Mouse (Mus musculus) C2C12 (cell line): ENCODE results near the gene Pcnx.

ENCODE experiments used
- CEBPB ChIP-seq: IDR thresholded peaks from one replicate; pipeline ENCODE4 v1.6.1; 2011; ENCODE audit warnings: low read depth, mild to moderate bottlenecking, control low read depth, moderate library complexity
- CTCF ChIP-seq: IDR thresholded peaks from one replicate; pipeline ENCODE4 v1.5.1; 2011; ENCODE audit not compliant: control insufficient read depth, insufficient read depth, insufficient read length
- FOSL1 ChIP-seq: IDR thresholded peaks from one replicate; pipeline ENCODE4 v1.8.0; 2011; ENCODE audit warnings: mild to moderate bottlenecking, low read length; ENCODE audit not compliant: poor library complexity, insufficient read depth, severe bottlenecking
- MAX ChIP-seq: IDR thresholded peaks from one replicate; pipeline ENCODE4 v1.6.1; 2011; ENCODE audit warnings: mild to moderate bottlenecking, control low read depth
- MYOD1 ChIP-seq: IDR thresholded peaks from one replicate; pipeline ENCODE4 v1.6.1; 2011; ENCODE audit warnings: low read depth; ENCODE audit not compliant: control insufficient read depth, insufficient read length
- USF1 ChIP-seq: IDR thresholded peaks from one replicate; pipeline ENCODE4 v1.6.1; 2011; ENCODE audit warnings: low read depth, mild to moderate bottlenecking, control low read depth, moderate library complexity

GRCm38 (mm10) chr12:81810417-81810816 lies 49.4 kb upstream of the Pcnx start:
- no peak for TF ChIP-seq CTCF
- TF ChIP-seq MAX, result no peak
- no peak for TF ChIP-seq MYOD1
- TF ChIP-seq CEBPB, result no peak
- no peak for TF ChIP-seq USF1
- TF ChIP-seq FOSL1, result no peak
